Mouse (Mus musculus): ENCODE measurements around the gene Mre11a. TPM values are rescaled to one million over a fixed set of nuclear protein-coding genes. Genes with fewer than 3 reads are reported as not detected.
"Not testable (repeated sequence)": the region's sequence is repeated elsewhere in the genome, so short reads cannot be mapped to it uniquely, and the experiment has no call there.

Gene Mre11a
- total RNA-seq, 2 experiments from 2014 or later = 45.2 to 119 TPM

DNA sequence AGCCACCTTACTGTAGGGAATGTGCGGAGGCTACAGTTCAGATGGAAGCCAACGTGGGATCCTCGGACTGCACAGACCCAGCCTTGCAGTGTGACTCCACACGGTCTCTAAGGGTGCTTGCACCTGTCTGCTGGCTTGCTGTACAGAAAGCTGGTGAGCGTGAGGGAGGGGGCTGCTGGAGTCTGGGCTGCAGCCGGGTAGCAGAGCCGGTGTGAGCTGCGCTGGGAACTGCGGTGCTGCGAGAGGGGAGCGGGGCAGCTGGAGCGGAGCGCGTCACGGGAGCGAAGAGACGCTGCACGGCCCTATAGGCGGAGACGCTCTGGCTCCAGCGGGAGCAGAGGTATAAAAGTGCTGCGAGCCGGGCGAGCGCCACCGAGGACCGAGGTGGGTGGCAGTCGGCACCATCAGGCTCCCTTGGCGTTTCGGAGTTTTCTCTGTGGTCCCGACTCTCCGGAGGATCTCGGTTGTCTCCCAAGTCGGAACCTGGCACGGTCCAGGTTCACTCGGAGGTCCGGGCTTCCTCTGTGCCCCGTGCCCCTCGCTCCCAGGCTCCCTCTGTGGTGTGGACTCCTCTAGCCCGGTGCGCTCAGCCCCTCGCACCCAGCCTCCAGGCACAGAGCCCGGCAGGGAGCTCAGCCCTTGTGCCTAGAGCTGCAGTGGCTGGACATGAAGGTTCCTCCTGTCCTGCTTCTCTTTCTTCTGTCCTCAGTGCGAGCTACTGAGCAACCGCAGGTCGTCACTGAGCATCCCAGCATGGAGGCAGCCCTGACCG, 75.6 kb downstream of the Mre11a start, which contains the start of gene Gpr83:
Gpr83 (plus strand) TSS at position 343 of the 772 bp plus-strand sequence.
- 0 out of 2 replicates have a peak, but pooled peaks have one; percentile 18 for ATAC-seq (replicated peaks; ENCODE audit: low FRiP score, low TSS enrichment, poor library complexity, severe bottlenecking)

DNA sequence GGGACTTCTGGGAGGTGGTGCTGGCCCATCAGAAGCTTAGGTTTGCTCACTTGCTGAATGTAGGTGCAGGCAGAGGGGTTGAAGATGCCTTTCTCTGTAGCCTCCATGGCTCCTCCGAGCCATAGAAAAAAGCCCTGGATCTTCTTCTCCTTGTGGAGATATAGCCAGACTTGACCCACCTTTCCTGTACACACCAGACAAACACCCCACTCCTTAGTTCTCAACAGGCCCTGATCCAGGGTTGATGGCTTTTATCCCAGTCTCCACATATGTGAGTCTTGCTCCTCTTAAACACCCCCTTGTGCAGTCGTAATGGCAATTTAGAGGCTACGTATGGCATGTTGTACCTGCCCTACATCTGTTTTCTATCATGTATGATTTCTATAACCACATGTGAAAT, 78.7 kb downstream of the Mre11a start:
- no peak for ATAC-seq (replicated peaks; ENCODE audit: low FRiP score, low TSS enrichment, poor library complexity, severe bottlenecking)

DNA sequence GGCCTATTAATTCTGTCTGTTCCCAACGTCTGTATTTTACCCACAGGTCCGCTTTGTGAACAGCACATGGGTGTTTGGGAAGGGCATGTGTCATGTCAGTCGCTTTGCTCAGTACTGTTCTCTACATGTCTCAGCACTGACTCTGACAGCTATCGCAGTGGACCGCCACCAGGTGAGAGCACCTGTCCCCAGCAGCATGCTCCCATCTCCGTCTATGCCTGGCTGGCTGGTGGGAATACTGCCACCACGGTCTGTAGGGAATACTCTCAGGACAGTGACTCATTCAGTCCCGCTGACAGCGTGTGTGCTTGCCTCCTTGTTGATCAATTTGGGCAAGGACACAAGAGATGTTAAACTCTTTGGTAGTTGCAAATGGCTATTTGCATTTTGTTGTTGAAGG, 80.3 kb downstream of the Mre11a start:
- ATAC-seq (replicated peaks; ENCODE audit: low FRiP score, low TSS enrichment, poor library complexity, severe bottlenecking) = no peak

DNA sequence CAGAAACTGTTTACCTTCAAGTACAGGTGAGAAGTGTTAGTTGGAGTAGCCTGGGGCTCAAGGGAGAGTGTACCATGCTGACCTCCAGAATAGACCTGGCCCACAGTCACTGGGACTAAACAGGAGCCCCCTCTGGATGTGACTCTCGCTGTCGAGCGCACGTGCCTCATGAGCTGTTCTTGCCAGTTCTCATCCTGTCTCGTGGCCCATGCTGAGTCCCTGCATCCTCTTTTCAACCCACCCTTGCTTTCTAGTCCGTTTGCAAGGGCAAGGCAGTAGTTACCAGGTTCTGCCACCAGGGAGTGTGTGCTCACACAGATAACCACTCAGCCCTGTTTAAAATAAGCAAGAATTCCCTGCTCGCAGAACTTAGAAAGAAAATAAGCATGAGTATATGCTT, 82.5 kb downstream of the Mre11a start:
- ATAC-seq (replicated peaks; ENCODE audit: low FRiP score, low TSS enrichment, poor library complexity, severe bottlenecking) = peak; percentile 83

DNA sequence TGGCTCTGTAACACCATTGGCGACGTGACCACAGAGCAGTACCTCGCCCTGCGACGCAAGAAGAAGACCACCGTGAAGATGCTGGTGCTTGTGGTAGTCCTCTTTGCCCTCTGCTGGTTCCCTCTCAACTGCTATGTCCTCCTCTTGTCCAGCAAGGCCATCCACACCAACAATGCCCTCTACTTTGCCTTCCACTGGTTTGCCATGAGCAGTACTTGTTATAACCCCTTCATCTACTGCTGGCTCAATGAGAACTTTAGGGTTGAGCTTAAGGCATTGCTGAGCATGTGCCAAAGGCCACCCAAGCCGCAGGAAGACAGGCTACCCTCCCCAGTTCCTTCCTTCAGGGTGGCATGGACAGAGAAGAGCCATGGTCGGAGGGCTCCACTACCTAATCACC, 83.9 kb downstream of the Mre11a start:
- no peak for ATAC-seq (replicated peaks; ENCODE audit: low FRiP score, low TSS enrichment, poor library complexity, severe bottlenecking)

DNA sequence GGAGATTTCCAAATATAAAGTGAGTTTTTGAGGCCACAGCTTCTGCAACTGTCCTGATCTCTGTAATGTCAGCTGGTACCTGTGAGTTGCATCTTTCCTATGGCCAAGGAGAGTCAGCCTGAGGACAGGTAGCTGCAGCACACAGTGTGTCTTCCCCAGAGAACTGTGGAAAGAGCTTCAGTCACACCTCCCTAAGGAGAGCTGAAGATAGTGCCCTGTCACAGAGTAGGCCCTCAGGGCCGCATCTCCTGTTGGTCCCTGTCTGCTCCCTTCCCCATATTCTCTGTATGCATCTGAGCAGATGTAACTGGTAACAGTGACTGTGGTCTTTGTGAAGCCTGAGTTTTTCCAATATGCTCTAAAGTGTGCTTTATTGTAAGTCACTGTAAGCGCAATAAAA, 85.9 kb downstream of the Mre11a start:
- ATAC-seq (replicated peaks; ENCODE audit: low FRiP score, low TSS enrichment, poor library complexity, severe bottlenecking) = no peak

DNA sequence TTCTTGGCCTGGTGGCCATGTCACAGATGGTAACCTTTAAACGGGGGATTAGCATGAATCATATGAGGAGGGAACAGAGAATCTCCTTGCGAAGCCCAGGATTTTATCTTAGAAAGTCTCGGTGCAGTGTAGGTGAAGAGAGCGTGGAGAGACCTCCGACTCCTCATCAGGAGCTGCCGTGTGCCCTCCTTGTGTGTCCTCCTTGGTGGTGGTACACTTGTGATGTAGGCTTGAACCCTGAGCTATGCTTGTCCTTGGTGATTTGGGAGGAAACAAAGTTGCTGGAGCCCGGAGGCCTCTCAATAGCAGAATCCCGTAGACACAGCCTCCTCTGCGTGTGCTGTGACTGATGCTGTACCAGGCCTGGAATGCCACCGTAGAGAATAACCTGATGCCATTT, 86.3 kb downstream of the Mre11a start:
- no peak for ATAC-seq (replicated peaks; ENCODE audit: low FRiP score, low TSS enrichment, poor library complexity, severe bottlenecking)

DNA sequence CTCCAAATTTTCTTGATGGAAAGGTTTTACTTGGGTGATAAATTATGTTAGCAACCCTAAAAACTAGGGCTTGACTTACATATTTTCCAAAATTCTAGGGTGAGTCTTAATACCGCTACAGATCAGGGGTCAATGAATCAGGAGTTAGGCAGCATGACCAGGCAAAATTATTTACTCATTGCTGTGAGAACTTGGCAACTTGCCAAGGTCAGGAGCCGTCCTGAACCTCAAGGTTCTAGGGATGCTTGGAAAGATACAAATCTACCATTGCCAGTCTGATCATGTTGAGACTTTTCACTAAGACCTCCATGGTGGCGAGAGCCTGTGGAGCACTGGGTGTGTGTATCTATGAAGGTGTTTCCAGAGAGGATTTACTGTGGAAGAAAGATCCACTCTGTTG, 87.1 kb downstream of the Mre11a start:
- ATAC-seq (replicated peaks; ENCODE audit: low FRiP score, low TSS enrichment, poor library complexity, severe bottlenecking) = no peak

DNA sequence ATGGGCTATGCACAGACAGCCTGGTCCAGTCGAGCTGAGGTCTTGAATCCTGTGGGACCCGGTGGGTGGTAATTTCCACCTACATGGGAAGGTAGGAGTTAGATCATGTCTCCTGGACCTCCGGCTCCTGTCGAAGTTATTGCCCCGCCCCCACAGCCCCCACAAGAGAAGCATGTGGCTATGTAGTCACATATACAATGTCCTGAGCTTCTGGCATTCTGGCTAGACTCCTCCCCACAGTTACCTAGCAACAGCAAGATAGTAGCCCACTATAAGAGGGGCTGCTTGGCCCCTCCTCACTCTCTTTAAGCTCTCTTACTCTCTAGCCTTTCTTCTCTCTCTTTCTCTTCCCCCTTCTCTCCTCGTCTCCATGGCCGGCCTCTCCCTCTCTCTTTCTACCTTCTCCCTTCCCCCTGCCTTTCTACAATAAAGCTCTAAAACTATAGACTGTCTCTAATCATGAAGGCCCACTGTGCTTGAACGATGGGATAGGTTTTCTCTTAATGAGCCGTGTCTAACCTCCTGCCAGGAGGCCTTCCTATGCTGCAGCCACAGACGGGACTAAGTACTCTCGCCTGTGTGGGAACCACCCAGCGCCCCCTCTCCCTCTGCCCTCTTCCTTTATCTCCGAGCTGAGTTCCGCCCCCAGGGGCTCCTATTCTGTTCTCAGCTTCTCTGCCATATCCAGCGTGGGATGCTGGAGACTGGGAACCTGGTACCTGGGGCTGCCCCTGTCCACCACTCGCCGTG, 87.9 kb downstream of the Mre11a start:
- no peak for ATAC-seq (replicated peaks; ENCODE audit: low FRiP score, low TSS enrichment, poor library complexity, severe bottlenecking)

DNA sequence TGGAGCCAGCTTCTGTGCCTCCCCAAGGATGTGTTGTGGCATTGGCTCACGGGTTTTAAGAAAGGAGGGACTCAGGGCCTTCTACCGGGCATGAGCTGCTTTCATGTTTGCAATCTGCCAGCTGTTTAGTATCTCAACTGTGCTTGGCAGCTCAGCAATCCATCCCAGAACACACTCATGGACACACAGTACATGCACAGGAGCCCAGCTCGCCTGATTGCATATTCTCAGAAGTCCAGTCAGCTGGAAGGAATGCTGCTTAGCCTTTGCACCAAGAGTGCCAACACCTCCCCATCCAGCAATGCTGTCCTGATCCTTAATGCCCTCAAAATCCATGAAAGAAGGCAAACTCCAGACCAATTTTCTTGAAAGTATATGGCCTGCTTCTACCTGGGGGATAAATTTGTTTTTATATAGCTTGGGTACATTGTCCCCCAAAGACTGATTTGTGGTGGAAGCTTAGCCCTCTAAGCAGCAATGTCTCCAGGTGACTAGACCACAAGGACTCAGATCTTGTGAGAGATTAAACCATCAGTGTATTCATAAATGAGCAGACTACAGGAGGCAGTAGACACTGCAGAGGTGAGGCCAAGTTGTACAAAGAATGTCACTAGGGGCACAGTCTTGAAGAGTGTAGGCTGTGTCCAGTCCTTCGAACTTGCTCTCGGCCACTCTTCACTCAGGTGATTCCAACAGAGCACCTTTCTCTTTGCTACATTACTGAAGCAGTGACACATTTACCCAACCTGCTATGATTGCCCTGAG, 91.5 kb downstream of the Mre11a start:
- no peak for ATAC-seq (replicated peaks; ENCODE audit: low FRiP score, low TSS enrichment, poor library complexity, severe bottlenecking)

DNA sequence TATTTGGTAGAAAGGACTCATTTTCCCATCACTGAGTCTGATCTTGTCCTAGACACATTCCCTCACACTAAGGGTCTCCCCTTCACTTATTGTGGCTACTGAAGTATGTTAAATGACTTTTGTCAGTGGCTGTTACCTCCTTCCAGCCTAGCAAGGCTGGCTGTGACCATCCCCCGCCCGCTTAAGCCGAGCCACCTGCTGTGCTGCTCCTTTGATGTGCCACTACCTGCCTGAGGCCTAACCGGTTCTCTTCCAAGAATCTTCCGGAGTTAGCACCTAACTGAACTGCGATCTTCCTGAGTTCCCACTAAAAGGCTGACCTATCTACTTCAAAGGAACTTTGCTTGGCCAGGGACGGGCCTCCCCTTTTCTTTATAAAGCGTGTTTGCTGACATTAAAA, 92.1 kb downstream of the Mre11a start:
- not testable (repeated sequence) for ATAC-seq (replicated peaks; ENCODE audit: low FRiP score, low TSS enrichment, poor library complexity, severe bottlenecking)

DNA sequence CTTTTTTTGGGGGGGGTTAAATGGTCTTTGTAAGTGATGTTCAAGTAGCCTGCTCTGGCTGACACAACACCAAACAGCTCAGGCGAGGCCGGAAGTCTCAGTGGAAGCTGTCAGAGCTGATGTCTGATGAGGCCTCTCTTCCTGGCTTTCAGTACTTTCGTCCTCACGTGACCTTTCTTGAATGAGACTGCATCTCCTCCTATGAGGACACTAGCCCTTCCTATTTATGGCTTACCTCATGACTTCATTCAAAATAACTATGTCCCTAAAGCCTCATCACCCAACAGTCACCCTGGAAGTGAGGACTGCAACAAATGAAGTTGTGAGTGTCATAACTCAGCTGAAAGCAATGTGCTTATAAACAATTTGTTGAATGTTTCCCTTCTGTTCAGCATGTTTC, 100.2 kb downstream of the Mre11a start:
- ATAC-seq (replicated peaks; ENCODE audit: low FRiP score, low TSS enrichment, poor library complexity, severe bottlenecking) = no peak

DNA sequence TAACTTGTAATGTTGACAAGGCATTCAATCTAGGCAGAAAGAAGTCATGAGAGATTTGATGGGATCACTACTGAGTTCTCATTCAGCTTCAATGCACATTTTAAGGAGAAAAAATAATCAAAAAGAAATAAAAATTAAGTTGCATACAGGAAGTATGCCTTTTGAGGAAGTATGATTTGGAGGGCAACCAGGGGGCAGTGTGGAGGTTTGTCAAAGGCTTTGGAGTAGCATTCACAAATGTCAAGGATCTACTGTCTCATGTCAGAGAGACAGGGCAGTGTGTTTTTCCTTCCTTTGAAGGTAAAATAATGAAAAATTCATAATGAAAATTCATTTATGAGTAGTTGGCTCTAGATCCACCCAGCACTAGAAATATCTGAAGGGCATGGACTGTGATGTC, 100.7 kb downstream of the Mre11a start:
- no peak for ATAC-seq (replicated peaks; ENCODE audit: low FRiP score, low TSS enrichment, poor library complexity, severe bottlenecking)

DNA sequence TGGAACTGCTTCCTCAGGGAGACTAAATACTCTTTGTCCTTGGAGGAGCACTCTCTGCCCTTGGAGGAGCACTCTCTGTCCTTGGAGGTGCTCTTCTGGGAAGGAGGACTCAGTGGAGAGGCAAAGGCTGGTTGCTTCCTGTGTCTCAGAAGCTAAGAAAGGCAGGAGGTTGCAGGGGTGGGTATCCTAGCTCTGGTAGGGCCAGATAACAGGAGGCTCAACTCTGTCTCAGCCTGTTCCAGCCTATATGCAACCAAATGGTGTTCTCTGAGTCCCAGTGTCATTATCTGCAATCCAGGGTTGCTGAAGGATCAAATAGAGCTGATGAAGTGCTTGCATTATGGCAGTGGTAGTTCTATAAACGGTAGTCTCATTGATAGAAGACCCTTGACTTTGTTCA, 101.5 kb downstream of the Mre11a start:
- ATAC-seq (replicated peaks; ENCODE audit: low FRiP score, low TSS enrichment, poor library complexity, severe bottlenecking) = peak; percentile 81

Other genes with a start within 250 kb of the Mre11a start
- gene Amotl1, start 139.6 kb upstream of the Mre11a start, total RNA-seq (2014; fragmentation: Nextera tagmentation) = not detected in 2 replicates
- gene Amotl1, start 139.6 kb upstream of the Mre11a start, total RNA-seq (2017) = not detected in 2 replicates
- not detected in 2 replicates for gene Piwil4, start 43.9 kb upstream of the Mre11a start, total RNA-seq (2014; fragmentation: Nextera tagmentation)
- not detected in 2 replicates for gene Piwil4, start 43.9 kb upstream of the Mre11a start, total RNA-seq (2017)
- gene Fut4, start 32.3 kb upstream of the Mre11a start, total RNA-seq (2014; fragmentation: Nextera tagmentation) = 0.48 and 0.72 TPM in 2 replicates
- 0.57 and 1.1 TPM in 2 replicates for gene Fut4, start 32.3 kb upstream of the Mre11a start, total RNA-seq (2017)
- not detected in 2 replicates for gene 1700012B09Rik, start 13.6 kb upstream of the Mre11a start, total RNA-seq (2014; fragmentation: Nextera tagmentation)
- gene 1700012B09Rik, start 13.6 kb upstream of the Mre11a start, total RNA-seq (2017) = not detected in 2 replicates
- 45.8 and 47.3 TPM in 2 replicates for gene Ankrd49, start 202 bp downstream of the Mre11a start, total RNA-seq (2014; fragmentation: Nextera tagmentation)
- gene Ankrd49, start 202 bp downstream of the Mre11a start, total RNA-seq (2017) = 52.2 and 76.9 TPM in 2 replicates
- not detected in 2 replicates for gene Gpr83, start 75.6 kb downstream of the Mre11a start, total RNA-seq (2014; fragmentation: Nextera tagmentation)
- not detected in 2 replicates for gene Gpr83, start 75.6 kb downstream of the Mre11a start, total RNA-seq (2017)
- 1.9 TPM in 1 of 2 replicates, not detected in the other for gene Izumo1r, start 119.3 kb downstream of the Mre11a start, total RNA-seq (2014; fragmentation: Nextera tagmentation)
- not detected in 2 replicates for gene Izumo1r, start 119.3 kb downstream of the Mre11a start, total RNA-seq (2017)